Mouse (Mus musculus): ENCODE results near the gene Hdgfl3. TPM values are rescaled to one million over a fixed set of nuclear protein-coding genes. Genes with fewer than 3 reads are reported as not detected.
"Not testable (repeated sequence)": the region's sequence is repeated elsewhere in the genome, so short reads cannot be mapped to it uniquely, and the experiment has no call there.

Hdgfl3 gene
- total RNA-seq, 2 experiments from 2014 or later = 77.9 to 78.9 TPM

GRCm38 (mm10) chr7:81839746-81840145 is 94.5 kb downstream of the Hdgfl3 start:
- no peak overlapping the region for H3K4me3 ChIP-seq

GRCm38 (mm10) chr7:81837771-81838170 is 96.5 kb downstream of the Hdgfl3 start:
- intact Hi-C loops (cut with DNase I); DNase-seq (ENCODE audit: extremely low spot score in 1 of 2, low spot score in 2 of 2); H3K4me3 ChIP-seq: not testable (repeated sequence)

More at GRCm38 (mm10) chr7:81839746-81840145, 94.5 kb downstream of the Hdgfl3 start:
- intact Hi-C loops (cut with DNase I) = no loop called here
- no peak for TF ChIP-seq CTCF (IDR thresholded peaks at IDR 0.05)
- peak overlapping the region; percentile 76; the same call in 1 of the 2 replicates for H3K27ac ChIP-seq
- DNase-seq (ENCODE audit: extremely low spot score in 1 of 2, low spot score in 2 of 2) = no peak

GRCm38 (mm10) chr7:81835430-81835829 is 98.8 kb downstream of the Hdgfl3 start:
- H3K27ac ChIP-seq = no peak overlapping the region
- no peak for DNase-seq (ENCODE audit: extremely low spot score in 1 of 2, low spot score in 2 of 2)
- intact Hi-C loops (cut with DNase I) = no loop called here
- no peak for TF ChIP-seq CTCF (IDR thresholded peaks at IDR 0.05)
- no peak overlapping the region for H3K4me3 ChIP-seq

More at GRCm38 (mm10) chr7:81837771-81838170, 96.5 kb downstream of the Hdgfl3 start:
- not testable (repeated sequence) for H3K27ac ChIP-seq

- intact Hi-C loops (cut with DNase I) = no loop called here
- Histone ChIP-seq H3K27ac (no peak overlapping the region), H3K4me3 (no peak overlapping the region)
- no peak; the same call in none of the 2 replicates for TF ChIP-seq CTCF (IDR thresholded peaks at IDR 0.05)
- no peak for DNase-seq (ENCODE audit: extremely low spot score in 1 of 2, low spot score in 2 of 2)
Observed at GRCm38 (mm10) chr7:81834847-81835246, 99.4 kb downstream of the Hdgfl3 start.

Other genes with a start within 250 kb of the Hdgfl3 start
- 10 to 100 TPM; 68.1 to 77.5 TPM for gene Homer2, start 226.9 kb downstream of the Hdgfl3 start, total RNA-seq (2021)
- gene Ramac, start 171.5 kb downstream of the Hdgfl3 start, total RNA-seq (2021) = 10 to 100 TPM; 80.9 to 88.7 TPM
- gene 3110040N11Rik, start 145.0 kb downstream of the Hdgfl3 start, total RNA-seq (2021) = 10 to 100 TPM; 25.1 to 25.9 TPM
- 100 to 1,000 TPM; 110 to 111 TPM for gene Btbd1, start 105.0 kb downstream of the Hdgfl3 start, total RNA-seq (2021)
- not detected for gene Gm10160, start 78.7 kb downstream of the Hdgfl3 start, total RNA-seq (2021)
- gene Tm6sf1, start 75.5 kb downstream of the Hdgfl3 start, total RNA-seq (2021) = 10 to 100 TPM; 30.9 to 33.7 TPM
- gene Bnc1, start 57.8 kb upstream of the Hdgfl3 start, total RNA-seq (2021) = not detected
- gene Sh3gl3, start 239.4 kb upstream of the Hdgfl3 start, total RNA-seq (2021) = 10 to 100 TPM; 44.5 to 47.0 TPM

All from left cerebral cortex, adult 2 months (tissue).